Mouse (Mus musculus) neural tube, embryonic 12.5 days (tissue): ENCODE measurements around the gene Il9r. TPM values are rescaled to one million over a fixed set of nuclear protein-coding genes. Genes with fewer than 3 reads are reported as not detected.
"Not testable (repeated sequence)": the region's sequence is repeated elsewhere in the genome, so short reads cannot be mapped to it uniquely, and the experiment has no call there.

Experiments used
- ATAC-seq: fragments of 200-750 bp; cut with Nextera tagmentation; 2 replicates; pipeline ENCODE4 v1.8.0; 2017; ENCODE audit warnings: low read depth, mild to moderate bottlenecking, moderate TSS enrichment, moderate library complexity; ENCODE audit not compliant: low FRiP score
- H3K27ac ChIP-seq: fragments of 300-500 bp; sonication (generic); 2 replicates; pipeline ENCODE4 v1.5.1; 2016
- H3K27me3 ChIP-seq: fragments of 300-500 bp; sonication (generic); replicated peaks from 2 replicates; pipeline ENCODE4 v1.6.1; 2016; ENCODE audit warnings: mild to moderate bottlenecking
- H3K36me3 ChIP-seq: fragments of 300-500 bp; sonication (generic); 2 replicates; pipeline ENCODE4 v1.6.1; 2016; ENCODE audit warnings: mild to moderate bottlenecking
- H3K4me1 ChIP-seq: fragments of 300-500 bp; sonication (generic); 2 replicates; pipeline ENCODE4 v1.6.1; 2016
- H3K4me2 ChIP-seq: fragments of 300-500 bp; sonication (generic); replicated peaks from 2 replicates; pipeline ENCODE4 v1.6.1; 2016; ENCODE audit warnings: mild to moderate bottlenecking
- H3K4me3 ChIP-seq: fragments of 300-500 bp; sonication (generic); 2 replicates; pipeline ENCODE4 v1.5.1; 2016
- H3K9ac ChIP-seq: fragments of 300-500 bp; sonication (generic); 2 replicates; pipeline ENCODE4 v1.6.1; 2016; ENCODE audit warnings: mild to moderate bottlenecking
- H3K9me3 ChIP-seq: fragments of 300-500 bp; sonication (generic); 2 replicates; pipeline ENCODE4 v1.6.1; 2016; ENCODE audit warnings: mild to moderate bottlenecking
- WGBS: fragments of 180-500 bp; shearing (Covaris S2); methylation state at CpG from one replicate; pipeline ENCODE4 v1.1.7; 2016; 5-methylcytosine and 5-hydroxymethylcytosine counted together
- polyA plus RNA-seq: library from polyadenylated mRNA; unstranded; fragments of >200 nt; fragmentation: Nextera tagmentation; extraction: Ambion mirVana; gene quantifications from 2 replicates; pipeline ENCODE4 v1.2.1, GENCODE M21; 2016

The Il9r gene
- polyA plus RNA-seq, 1 experiment from 2014 or later, result 0.08 TPM

GRCm38 (mm10) chr11:32215372-32216162 is 15.5 kb upstream of the Il9r start:
- H3K36me3 ChIP-seq, result peaks cover 35% of the 10 kb centered on the region
- 93% methylated on average over 18 of the region's 18 CpGs for WGBS

DNA sequence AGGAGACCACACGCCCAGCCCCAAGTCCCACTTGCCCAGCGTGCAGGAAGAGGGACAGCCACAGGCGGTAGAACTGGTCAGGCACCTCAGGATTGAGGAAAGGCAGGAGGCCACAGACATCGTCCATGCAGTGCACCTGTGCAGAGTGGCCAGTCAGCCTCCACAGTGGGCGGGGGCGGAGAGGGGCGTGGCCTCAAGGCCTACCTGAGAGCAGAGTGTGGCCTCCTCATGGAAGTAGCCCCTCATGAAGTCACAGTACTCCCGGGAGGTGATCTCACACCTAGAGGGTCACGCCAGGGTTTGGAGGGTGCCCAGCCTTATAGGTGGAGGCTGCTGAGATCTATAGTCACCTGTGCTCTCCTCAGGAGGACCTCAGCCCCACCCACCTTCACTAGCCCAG is 10.5 kb upstream of the Il9r start:
- ATAC-seq, result no peak
- Histone ChIP-seq H3K27ac (no peak overlapping the region), H3K4me1 (peaks cover 9% of the 10 kb centered on the region), H3K36me3 (peaks cover 68% of the 10 kb centered on the region), H3K4me2 (no peak overlapping the region), H3K9me3 (no peaks in the 10 kb centered on the region), H3K9ac (no peak overlapping the region), H3K27me3 (no peaks in the 10 kb centered on the region), H3K4me3 (no peak overlapping the region)
- WGBS, result 89% methylated on average over 9 of the region's 9 CpGs

More at GRCm38 (mm10) chr11:32215372-32216162, 15.5 kb upstream of the Il9r start:
- no peak overlapping the region for H3K4me3 ChIP-seq
- no peaks in the 10 kb centered on the region for H3K9me3 ChIP-seq
- no peak overlapping the region for H3K27ac ChIP-seq
- peaks cover 17% of the 10 kb centered on the region for H3K4me1 ChIP-seq
- ATAC-seq, result no peak
- no peaks in the 10 kb centered on the region for H3K27me3 ChIP-seq
- no peak overlapping the region for H3K4me2 ChIP-seq
- H3K9ac ChIP-seq, result 0 out of 2 replicates have a peak overlapping the region, but pooled peaks have one; percentile 18

GRCm38 (mm10) chr11:32205058-32205873 is 5.2 kb upstream of the Il9r start, which contains the start of gene Snrnp25:
TSS of gene Snrnp25 (plus strand) at chr11:32205415.
- no peak within 1 kb of the TSS for H3K27ac ChIP-seq

GRCm38 (mm10) chr11:32201922-32202685 is 2.0 kb upstream of the Il9r start:
- ATAC-seq, result no peak
- Histone ChIP-seq H3K27ac (no peak overlapping the region), H3K9me3 (no peaks in the 10 kb centered on the region), H3K4me2 (no peak overlapping the region), H3K27me3 (no peaks in the 10 kb centered on the region), H3K4me3 (no peak overlapping the region), H3K4me1 (peaks cover 17% of the 10 kb centered on the region), H3K9ac (no peak overlapping the region), H3K36me3 (no peaks in the 10 kb centered on the region)
- 83% methylated on average over 11 of the region's 11 CpGs for WGBS

More at GRCm38 (mm10) chr11:32205058-32205873, 5.2 kb upstream of the Il9r start, which contains the start of gene Snrnp25:
- Histone ChIP-seq H3K9ac (peak within 1 kb of the TSS; percentile 65), H3K4me2 (peak within 1 kb of the TSS; percentile 80), H3K27me3 (no peaks in the 10 kb centered on the region), H3K9me3 (no peaks in the 10 kb centered on the region), H3K4me3 (peak within 1 kb of the TSS; percentile 61), H3K4me1 (peaks cover 17% of the 10 kb centered on the region), H3K36me3 (peaks cover 29% of the 10 kb centered on the region)
- peak; percentile 100 for ATAC-seq
- under 1% methylated on average over 52 of the region's 52 CpGs for WGBS

DNA sequence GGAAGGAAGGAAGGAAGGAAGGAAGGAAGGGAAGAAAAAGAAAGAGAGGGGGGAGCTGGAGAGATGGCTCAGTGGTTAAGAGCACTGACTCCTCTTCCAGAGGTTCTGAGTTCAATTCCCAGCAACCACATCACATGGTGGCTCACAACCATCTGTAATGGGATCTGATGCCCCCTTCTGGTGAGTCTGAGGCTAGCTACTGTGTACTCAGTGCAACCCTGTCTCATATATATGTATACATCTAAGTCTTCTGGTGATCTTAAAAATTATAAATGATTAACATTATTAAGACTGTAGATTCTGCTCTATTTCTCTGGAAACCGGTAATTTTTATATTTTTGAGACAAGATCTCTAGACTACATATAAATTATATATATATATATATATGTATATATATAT is 913 bp upstream of the Il9r start:
- not testable (repeated sequence) for H3K4me3 ChIP-seq
- WGBS, result 58% methylated on average over 1 of the region's 1 CpGs

GRCm38 (mm10) chr11:32199230-32199629 is 849 bp downstream of the Il9r start:
- Histone ChIP-seq H3K9ac (no peak overlapping the region), H3K27ac (no peak overlapping the region), H3K27me3 (no peaks in the 10 kb centered on the region), H3K4me2 (no peak overlapping the region), H3K36me3 (no peaks in the 10 kb centered on the region), H3K4me3 (no peak overlapping the region), H3K9me3 (no peaks in the 10 kb centered on the region), H3K4me1 (no peaks in the 10 kb centered on the region)
- WGBS, result 53% methylated on average over 6 of the region's 6 CpGs
- no peak for ATAC-seq

More for the DNA sequence above, 913 bp upstream of the Il9r start:
- not testable (repeated sequence) for H3K36me3 ChIP-seq, H3K4me2 ChIP-seq, H3K27me3 ChIP-seq, ATAC-seq, H3K9ac ChIP-seq, H3K9me3 ChIP-seq, H3K27ac ChIP-seq
- peaks cover 12% of the 10 kb centered on the region for H3K4me1 ChIP-seq

GRCm38 (mm10) chr11:32198256-32198955 is 1.7 kb downstream of the Il9r start:
- Histone ChIP-seq H3K9me3 (no peaks in the 10 kb centered on the region), H3K9ac (no peak overlapping the region), H3K27ac (no peak overlapping the region), H3K4me3 (no peak overlapping the region), H3K27me3 (no peaks in the 10 kb centered on the region), H3K36me3 (no peaks in the 10 kb centered on the region), H3K4me2 (no peak overlapping the region), H3K4me1 (no peaks in the 10 kb centered on the region)
- no peak for ATAC-seq
- WGBS, result 78% methylated on average over 14 of the region's 14 CpGs

GRCm38 (mm10) chr11:32197766-32198165 is 2.3 kb downstream of the Il9r start:
- Histone ChIP-seq H3K4me3 (no peak overlapping the region), H3K36me3 (no peaks in the 10 kb centered on the region), H3K9me3 (no peaks in the 10 kb centered on the region), H3K4me1 (no peaks in the 10 kb centered on the region), H3K27ac (no peak overlapping the region), H3K9ac (no peak overlapping the region), H3K4me2 (no peak overlapping the region), H3K27me3 (no peaks in the 10 kb centered on the region)
- 38% methylated on average over 3 of the region's 3 CpGs for WGBS
- no peak for ATAC-seq

DNA sequence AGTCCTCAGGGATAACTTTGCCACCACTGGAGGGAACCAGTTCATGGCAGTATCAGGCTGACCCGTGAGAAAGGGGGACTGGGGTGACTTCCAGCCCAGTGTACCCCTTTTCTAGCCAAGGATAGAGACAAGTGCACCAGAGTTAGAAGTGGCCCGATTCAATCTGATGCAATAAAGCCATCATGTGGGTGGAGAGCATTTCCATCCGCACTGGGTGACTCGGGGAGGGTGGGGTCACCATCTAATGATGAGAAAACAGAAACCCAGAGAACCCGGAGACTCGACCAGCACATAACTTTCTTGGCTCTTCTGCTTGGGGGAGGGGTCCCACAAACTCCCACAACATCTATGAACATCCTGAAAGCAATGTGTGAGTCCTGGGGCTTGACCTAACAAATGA is 3.4 kb downstream of the Il9r start:
- H3K4me2 ChIP-seq, result no peak overlapping the region
- no peaks in the 10 kb centered on the region for H3K36me3 ChIP-seq
- H3K27ac ChIP-seq, result no peak overlapping the region
- no peak overlapping the region for H3K4me3 ChIP-seq
- no peaks in the 10 kb centered on the region for H3K27me3 ChIP-seq
- no peaks in the 10 kb centered on the region for H3K9me3 ChIP-seq
- H3K9ac ChIP-seq, result no peak overlapping the region
- H3K4me1 ChIP-seq, result no peaks in the 10 kb centered on the region
- no peak for ATAC-seq
- WGBS, result 75% methylated on average over 6 of the region's 6 CpGs

DNA sequence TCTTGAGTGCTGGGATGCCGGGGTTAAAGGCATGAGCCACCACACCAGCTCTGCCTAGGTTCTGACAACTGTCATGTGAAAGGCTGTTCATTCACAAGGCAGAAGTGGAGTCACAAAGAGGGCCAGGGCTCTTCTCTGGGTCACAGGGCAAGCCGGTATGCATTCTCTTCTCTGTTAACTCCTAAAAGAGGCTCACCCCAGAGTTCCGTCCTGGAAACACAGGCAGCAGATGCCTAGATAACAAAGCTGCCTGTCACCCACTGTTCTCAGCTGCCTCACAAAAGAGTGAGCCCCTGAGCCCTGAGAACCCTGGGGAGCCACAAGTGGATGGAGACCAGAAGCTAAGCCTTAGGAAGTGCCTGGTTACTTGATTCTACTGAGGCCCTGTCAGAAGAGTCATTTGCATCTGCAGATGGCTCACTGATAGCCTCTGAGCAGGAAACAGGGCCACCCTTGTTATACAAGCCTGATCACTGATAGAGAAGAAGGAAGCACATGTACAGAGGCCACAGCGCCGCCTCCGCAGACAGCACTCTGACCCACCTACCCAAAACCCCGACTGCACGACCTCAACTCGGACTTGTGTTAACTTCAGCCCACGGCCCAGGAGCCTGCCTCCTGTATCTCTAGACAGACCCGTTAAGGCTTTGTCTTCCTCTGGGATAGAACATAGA is 4.1 kb downstream of the Il9r start:
- 45% methylated on average over 11 of the region's 11 CpGs for WGBS
- H3K27ac ChIP-seq, result no peak overlapping the region

DNA sequence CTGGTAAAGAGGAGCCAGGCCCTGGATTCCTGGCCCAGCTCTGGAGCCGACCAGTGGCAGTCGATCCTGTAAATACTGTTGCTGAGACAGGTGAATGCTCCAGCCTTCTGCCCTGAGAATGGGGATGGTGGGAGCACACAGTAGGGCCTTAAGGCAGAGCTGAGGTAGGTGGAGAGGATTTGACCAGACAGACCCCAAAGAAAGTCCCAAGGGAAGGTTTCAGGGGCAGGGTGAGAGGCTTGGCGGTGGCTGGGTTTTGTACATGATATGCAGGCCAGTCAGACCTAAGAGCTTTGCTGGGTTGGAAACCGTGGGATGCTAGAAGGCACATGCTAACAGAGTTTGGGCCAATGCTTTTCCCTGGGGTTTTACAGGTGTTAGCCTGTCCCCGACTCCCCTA is 5.5 kb downstream of the Il9r start:
- no peak overlapping the region for H3K9ac ChIP-seq
- H3K27me3 ChIP-seq, result no peaks in the 10 kb centered on the region
- no peak overlapping the region for H3K27ac ChIP-seq
- no peak for ATAC-seq
- no peak overlapping the region for H3K4me3 ChIP-seq
- no peak overlapping the region for H3K4me2 ChIP-seq
- no peaks in the 10 kb centered on the region for H3K36me3 ChIP-seq
- no peaks in the 10 kb centered on the region for H3K9me3 ChIP-seq
- H3K4me1 ChIP-seq, result no peaks in the 10 kb centered on the region
- WGBS, result 82% methylated on average over 5 of the region's 5 CpGs

More for the DNA sequence above, 4.1 kb downstream of the Il9r start:
- no peak overlapping the region for H3K4me3 ChIP-seq
- no peak for ATAC-seq
- no peak overlapping the region for H3K4me2 ChIP-seq
- no peaks in the 10 kb centered on the region for H3K27me3 ChIP-seq
- no peaks in the 10 kb centered on the region for H3K4me1 ChIP-seq
- H3K36me3 ChIP-seq, result no peaks in the 10 kb centered on the region
- H3K9ac ChIP-seq, result no peak overlapping the region
- H3K9me3 ChIP-seq, result no peaks in the 10 kb centered on the region
